Mouse (Mus musculus) heart, embryonic 13.5 days (tissue): ENCODE results near the gene Emc1. TPM values are rescaled to one million over a fixed set of nuclear protein-coding genes. Genes with fewer than 3 reads are reported as not detected.

ENCODE experiments used
- ATAC-seq: fragments of 200-750 bp; cut with Nextera tagmentation; 2 replicates; pipeline ENCODE4 v1.8.0; 2017; ENCODE audit warnings: moderate TSS enrichment; ENCODE audit not compliant: insufficient number of reproducible peaks, low FRiP score, low TSS enrichment; ENCODE audit errors: extremely low read depth
- H3K27ac ChIP-seq: fragments of 300-500 bp; sonication (generic); replicated peaks from 2 replicates; pipeline ENCODE4 v1.5.1; 2015; ENCODE audit warnings: moderate library complexity, mild to moderate bottlenecking, inconsistent platforms
- H3K27me3 ChIP-seq: fragments of 300-500 bp; sonication (generic); replicated peaks from 2 replicates; pipeline ENCODE4 v1.6.1; 2015; ENCODE audit warnings: mild to moderate bottlenecking, inconsistent platforms
- H3K36me3 ChIP-seq: fragments of 300-500 bp; sonication (generic); 2 replicates; pipeline ENCODE4 v1.6.1; 2015; ENCODE audit warnings: mild to moderate bottlenecking, inconsistent platforms
- H3K4me1 ChIP-seq: fragments of 300-500 bp; sonication (generic); 2 replicates; pipeline ENCODE4 v1.6.1; 2015; ENCODE audit warnings: inconsistent platforms
- H3K4me2 ChIP-seq: fragments of 300-500 bp; sonication (generic); 2 replicates; pipeline ENCODE4 v1.6.1; 2015; ENCODE audit warnings: inconsistent platforms, mild to moderate bottlenecking, moderate library complexity
- H3K4me3 ChIP-seq: fragments of 300-500 bp; sonication (generic); 2 replicates; pipeline ENCODE4 v1.5.1; 2015; ENCODE audit warnings: moderate library complexity, mild to moderate bottlenecking, inconsistent platforms
- H3K9ac ChIP-seq: fragments of 300-500 bp; sonication (generic); 2 replicates; pipeline ENCODE4 v1.6.1; 2015; ENCODE audit warnings: inconsistent platforms, mild to moderate bottlenecking, moderate library complexity
- H3K9me3 ChIP-seq: fragments of 300-500 bp; sonication (generic); 2 replicates; pipeline ENCODE4 v1.6.1; 2016; ENCODE audit warnings: inconsistent platforms
- WGBS: fragments of 180-500 bp; shearing (Covaris S2); methylation state at CpG from one replicate; pipeline ENCODE4 v1.1.7; 2015; ENCODE audit warnings: mixed read lengths; 5-methylcytosine and 5-hydroxymethylcytosine counted together
- polyA plus RNA-seq: library from polyadenylated mRNA; unstranded; fragments of >200 nt; fragmentation: Nextera tagmentation; extraction: Ambion mirVana; gene quantifications from 2 replicates; pipeline ENCODE4 v1.2.1, GENCODE M21; 2015

Gene Emc1
- 39.6 and 41.0 TPM in 2 replicates for polyA plus RNA-seq

- WGBS, result under 1% methylated on average over 64 of the region's 64 CpGs
- H3K4me2 ChIP-seq, result peak within 1 kb of the TSS; percentile 87
- no peaks in the 10 kb centered on the region for H3K27me3 ChIP-seq
- H3K36me3 ChIP-seq, result peaks cover 59% of the 10 kb centered on the region
- peak within 1 kb of the TSS; percentile 87 for H3K9ac ChIP-seq
- ATAC-seq, result peak; percentile 85
- H3K9me3 ChIP-seq, result no peaks in the 10 kb centered on the region
- peak within 1 kb of the TSS; percentile 76 for H3K4me3 ChIP-seq
- peak within 1 kb of the TSS; percentile 95 for H3K27ac ChIP-seq
- peaks cover 20% of the 10 kb centered on the region for H3K4me1 ChIP-seq
Measured at GRCm38 (mm10) chr4:139351931-139352711, at the start of gene Emc1, which contains the start of the genes Mrto4 and Ubr4. TSS of gene Emc1 (plus strand) at chr4:139352587. TSS of gene Mrto4 (minus strand) at chr4:139352576. TSS of gene Ubr4 (plus strand) at chr4:139352609.

- peaks cover 43% of the 10 kb centered on the region for H3K36me3 ChIP-seq
- no peak overlapping the region for H3K27ac ChIP-seq
- no peaks in the 10 kb centered on the region for H3K9me3 ChIP-seq
- H3K4me1 ChIP-seq, result peaks cover 10% of the 10 kb centered on the region
- WGBS, result 85% methylated on average over 3 of the region's 3 CpGs
- H3K9ac ChIP-seq, result no peak overlapping the region
- H3K4me3 ChIP-seq, result no peak overlapping the region
- ATAC-seq, result no peak
- H3K4me2 ChIP-seq, result no peak overlapping the region
- no peaks in the 10 kb centered on the region for H3K27me3 ChIP-seq
Measured at GRCm38 (mm10) chr4:139305521-139305920, 46.9 kb upstream of the Emc1 start.

- H3K4me1 ChIP-seq, result peaks cover 21% of the 10 kb centered on the region
- peaks cover 23% of the 10 kb centered on the region; the same call in 1 of the 2 replicates for H3K36me3 ChIP-seq
- ATAC-seq, result no peak
- 82% methylated on average over 5 of the region's 5 CpGs for WGBS
- H3K4me2 ChIP-seq, result no peak overlapping the region
- peak overlapping the region; percentile 9; the same call in 1 of the 2 replicates for H3K9ac ChIP-seq
- 0 out of 2 replicates have a peak, but pooled peaks cover 4% of the 10 kb centered on the region for H3K27me3 ChIP-seq
- no peak overlapping the region for H3K4me3 ChIP-seq
- H3K9me3 ChIP-seq, result no peaks in the 10 kb centered on the region
- no peak overlapping the region for H3K27ac ChIP-seq
Measured at GRCm38 (mm10) chr4:139307916-139308315, 44.5 kb upstream of the Emc1 start.

DNA sequence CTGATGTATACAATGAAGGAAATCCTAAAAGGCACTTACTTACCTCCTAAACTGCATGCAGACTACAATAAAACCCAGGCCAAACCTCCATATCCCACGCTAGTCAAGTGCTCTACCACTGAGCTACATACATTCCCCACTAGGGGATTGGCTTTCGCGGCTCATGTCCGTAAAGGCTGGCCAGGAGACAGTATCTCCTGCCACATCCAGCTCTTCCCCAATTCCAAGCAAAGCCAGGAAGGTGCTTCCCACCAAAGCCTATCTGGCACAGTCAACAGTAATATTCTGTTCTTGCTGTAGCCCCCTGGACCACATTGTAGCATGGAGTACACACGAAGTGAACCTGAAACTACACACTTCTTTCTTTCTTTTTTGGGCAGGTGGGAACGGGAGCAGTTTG is 42.7 kb upstream of the Emc1 start:
- 25% methylated on average over 6 of the region's 6 CpGs for WGBS
- Histone ChIP-seq H3K27ac (no peak overlapping the region), H3K4me1 (peaks cover 21% of the 10 kb centered on the region), H3K4me2 (peak overlapping the region; percentile 97), H3K4me3 (peak overlapping the region; percentile 77), H3K9me3 (no peaks in the 10 kb centered on the region), H3K27me3 (0 out of 2 replicates have a peak, but pooled peaks cover 4% of the 10 kb centered on the region), H3K9ac (peak overlapping the region; percentile 88), H3K36me3 (peaks cover 32% of the 10 kb centered on the region)
- ATAC-seq, result no peak

GRCm38 (mm10) chr4:139310171-139310898 is 42.1 kb upstream of the Emc1 start, which contains the start of the genes Pqlc2 and Akr7a5:
TSS of gene Pqlc2 (minus strand) at chr4:139310708.
TSS of gene Akr7a5 (plus strand) at chr4:139310744.
- Histone ChIP-seq H3K4me1 (peaks cover 21% of the 10 kb centered on the region), H3K9ac (peak within 1 kb of the TSS; percentile 88), H3K9me3 (no peaks in the 10 kb centered on the region), H3K4me2 (peak within 1 kb of the TSS; percentile 97), H3K36me3 (peaks cover 35% of the 10 kb centered on the region), H3K4me3 (peak within 1 kb of the TSS; percentile 77), H3K27me3 (0 out of 2 replicates have a peak, but pooled peaks cover 4% of the 10 kb centered on the region), H3K27ac (peak within 1 kb of the TSS; percentile 55)
- ATAC-seq, result peak; percentile 89
- under 1% methylated on average over 59 of the region's 63 CpGs for WGBS

DNA sequence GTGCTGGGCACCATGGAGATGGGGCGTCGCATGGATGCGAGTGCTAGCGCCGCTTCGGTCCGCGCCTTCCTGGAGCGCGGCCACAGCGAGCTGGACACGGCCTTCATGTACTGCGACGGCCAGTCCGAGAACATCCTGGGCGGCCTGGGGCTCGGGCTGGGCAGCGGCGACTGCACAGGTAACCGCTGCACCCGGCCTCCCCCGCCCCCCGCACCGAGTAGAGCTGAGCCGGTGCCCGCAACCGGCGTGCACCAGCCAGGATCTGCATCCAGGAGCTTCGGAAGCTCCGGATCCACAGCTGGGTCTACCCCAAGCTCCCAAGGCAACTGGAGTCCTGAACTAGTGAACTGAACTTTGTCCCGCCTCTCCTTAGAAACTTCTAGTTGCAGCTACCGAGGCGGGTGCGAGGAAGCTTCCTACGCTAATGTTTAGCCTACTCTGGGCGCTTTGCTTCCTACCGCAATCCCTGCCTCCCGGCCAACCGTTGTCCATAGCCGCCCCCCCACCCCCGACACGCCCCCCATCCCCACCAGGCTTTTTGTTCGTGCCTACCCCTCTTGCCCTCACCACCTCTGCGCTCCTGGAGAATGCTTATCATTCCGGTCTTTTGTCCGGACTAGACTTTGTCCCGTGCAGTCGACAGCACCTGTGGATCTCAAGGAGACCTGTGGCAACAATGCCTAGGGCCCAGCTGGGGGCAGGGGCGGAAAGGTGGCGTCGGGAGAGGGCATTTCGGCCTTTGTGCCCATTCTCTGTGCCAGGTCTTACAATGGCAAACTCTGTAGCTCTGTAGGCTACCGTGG is 41.3 kb upstream of the Emc1 start:
- H3K4me1 ChIP-seq, result peaks cover 21% of the 10 kb centered on the region
- no peak for ATAC-seq
- 1% methylated on average over 53 of the region's 53 CpGs for WGBS
- no peaks in the 10 kb centered on the region for H3K9me3 ChIP-seq
- 0 out of 2 replicates have a peak, but pooled peaks cover 4% of the 10 kb centered on the region for H3K27me3 ChIP-seq
- peak overlapping the region; percentile 88 for H3K9ac ChIP-seq
- H3K27ac ChIP-seq, result peak overlapping the region; percentile 55
- peak overlapping the region; percentile 97 for H3K4me2 ChIP-seq
- H3K4me3 ChIP-seq, result peak overlapping the region; percentile 77
- H3K36me3 ChIP-seq, result peaks cover 35% of the 10 kb centered on the region

DNA sequence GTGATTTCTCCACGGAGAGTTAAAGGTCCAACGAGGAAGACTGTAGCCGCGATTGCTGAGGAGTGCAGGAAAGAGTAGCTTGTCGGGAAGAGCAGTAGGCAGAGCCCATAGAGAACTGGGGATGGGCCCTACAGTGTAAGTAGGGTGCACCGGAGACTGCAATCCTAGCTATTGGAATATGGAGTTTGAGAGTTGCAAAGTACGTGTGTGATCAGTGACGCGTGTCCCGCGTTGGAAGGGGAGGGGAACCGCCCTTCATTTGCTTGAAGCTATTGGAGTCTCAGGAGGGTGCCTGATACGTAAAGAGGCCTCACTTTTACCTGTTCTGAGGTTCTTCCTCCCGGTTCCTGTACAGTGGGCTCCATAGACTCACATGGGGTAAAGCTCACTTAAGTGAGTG is 40.7 kb upstream of the Emc1 start:
- Histone ChIP-seq H3K4me1 (peaks cover 21% of the 10 kb centered on the region), H3K27me3 (0 out of 2 replicates have a peak, but pooled peaks cover 4% of the 10 kb centered on the region), H3K36me3 (peaks cover 32% of the 10 kb centered on the region), H3K4me2 (peak overlapping the region; percentile 97), H3K9me3 (no peaks in the 10 kb centered on the region), H3K4me3 (peak overlapping the region; percentile 77), H3K27ac (no peak overlapping the region), H3K9ac (peak overlapping the region; percentile 88)
- 29% methylated on average over 14 of the region's 14 CpGs for WGBS
- no peak for ATAC-seq

- no peak for ATAC-seq
- no peaks in the 10 kb centered on the region for H3K9me3 ChIP-seq
- no peak overlapping the region for H3K4me3 ChIP-seq
- WGBS, result 55% methylated on average over 4 of the region's 4 CpGs
- H3K4me1 ChIP-seq, result peaks cover 21% of the 10 kb centered on the region
- H3K27ac ChIP-seq, result no peak overlapping the region
- H3K9ac ChIP-seq, result no peak overlapping the region
- H3K27me3 ChIP-seq, result 0 out of 2 replicates have a peak, but pooled peaks cover 4% of the 10 kb centered on the region
- H3K4me2 ChIP-seq, result no peak overlapping the region
- H3K36me3 ChIP-seq, result peaks cover 32% of the 10 kb centered on the region
Measured at GRCm38 (mm10) chr4:139312632-139313031, 39.8 kb upstream of the Emc1 start.

DNA sequence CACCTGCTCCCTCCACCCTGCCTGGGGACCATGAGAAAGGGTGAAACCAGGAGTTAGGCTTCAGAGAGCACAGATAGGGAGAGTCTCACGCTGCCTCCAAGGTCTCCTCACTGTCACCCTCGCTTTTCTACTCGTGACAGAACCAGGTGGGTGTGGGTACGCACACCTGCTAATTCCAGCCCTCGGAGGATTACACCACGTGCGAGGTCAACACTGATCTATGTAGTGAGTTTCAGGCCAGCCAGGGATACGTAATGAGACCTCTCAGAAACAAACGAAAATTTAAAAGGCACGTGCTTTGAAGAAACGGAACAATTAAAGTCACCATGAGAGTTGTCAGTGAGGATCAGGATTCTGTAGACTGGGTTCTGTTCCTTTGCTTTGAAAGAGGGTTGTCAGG is 33.9 kb upstream of the Emc1 start:
- Histone ChIP-seq H3K9ac (no peak overlapping the region), H3K4me3 (no peak overlapping the region), H3K9me3 (no peaks in the 10 kb centered on the region), H3K36me3 (peaks cover 49% of the 10 kb centered on the region), H3K4me1 (no peaks in the 10 kb centered on the region), H3K27ac (no peak overlapping the region), H3K4me2 (no peak overlapping the region), H3K27me3 (no peaks in the 10 kb centered on the region)
- no peak for ATAC-seq
- 87% methylated on average over 11 of the region's 11 CpGs for WGBS

GRCm38 (mm10) chr4:139319740-139320139 is 32.6 kb upstream of the Emc1 start:
- no peak overlapping the region for H3K4me3 ChIP-seq
- no peak for ATAC-seq
- no peaks in the 10 kb centered on the region for H3K4me1 ChIP-seq
- H3K36me3 ChIP-seq, result peaks cover 39% of the 10 kb centered on the region
- H3K27me3 ChIP-seq, result no peaks in the 10 kb centered on the region
- H3K9ac ChIP-seq, result no peak overlapping the region
- no peak overlapping the region for H3K27ac ChIP-seq
- 78% methylated on average over 4 of the region's 4 CpGs for WGBS
- H3K9me3 ChIP-seq, result no peaks in the 10 kb centered on the region
- H3K4me2 ChIP-seq, result no peak overlapping the region
